Mouse (Mus musculus): ENCODE measurements at regions not wholly inside any gene's neighbourhood (a gene's known extent, or its start where the extent isn't known, plus 50 kb on each side); places are given as distances from the start of the nearest gene placed in this dataset.
A peak's percentile ranks its signal among the peaks of the same experiment; 100 is the strongest.

DNA sequence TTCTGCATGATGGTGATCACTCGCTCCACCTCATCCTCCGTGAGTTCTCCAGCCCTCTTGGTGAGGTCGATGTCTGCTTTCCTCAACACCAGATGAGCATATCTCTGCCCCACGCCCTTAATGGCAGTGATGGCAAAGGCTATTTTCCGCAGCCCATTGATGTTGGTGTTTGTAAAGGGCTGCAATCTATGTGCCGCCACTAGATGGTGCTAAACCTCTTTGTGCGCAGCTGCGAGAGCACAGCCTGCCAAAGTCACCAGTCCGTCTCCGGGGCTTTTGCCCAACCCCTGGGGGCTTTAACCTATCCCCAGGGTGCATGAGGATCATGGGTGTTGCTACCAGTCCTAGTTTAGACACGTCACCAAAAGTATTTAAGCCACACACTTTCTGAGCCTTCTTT, 140.9 kb upstream of the Cts3 start:
- peak in 1 of 2 experiments; percentile 0 for DNase-seq (ENCODE audit: low spot score in 2 of 2)

DNA sequence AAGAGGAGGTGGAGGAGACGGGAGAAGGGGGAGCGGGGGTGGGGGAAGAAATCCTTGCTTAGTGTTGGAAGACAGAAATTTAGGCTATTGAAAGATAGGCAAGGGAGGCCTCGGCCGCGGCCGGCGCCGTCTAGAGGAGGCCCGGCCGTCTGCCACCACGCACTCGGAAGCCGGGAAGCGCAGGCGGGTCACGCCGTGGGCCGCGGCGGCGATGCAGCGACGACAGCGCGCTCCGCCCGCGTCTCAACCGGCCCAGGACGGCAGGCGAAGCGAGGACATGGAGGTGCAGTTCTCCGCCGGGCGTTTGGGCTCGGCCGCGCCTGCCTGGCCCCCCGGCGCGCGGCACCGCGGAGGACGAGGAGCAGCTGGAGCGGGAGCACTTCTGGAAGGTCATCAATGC, 95.8 kb upstream of the Cts3 start:
- DNase-seq (ENCODE audit: low spot score in 2 of 2): no peak
